Mouse (Mus musculus) C2C12 (cell line): ENCODE measurements around the gene Pycard. TPM values are rescaled to one million over a fixed set of nuclear protein-coding genes. Genes with fewer than 3 reads are reported as not detected.

Experiments
- H3K27me3 ChIP-seq: one replicate; pipeline ENCODE4 v1.6.1; 2011; ENCODE audit not compliant: control insufficient read depth, insufficient read depth, insufficient read length
- H3K36me3 ChIP-seq: one replicate; pipeline ENCODE4 v1.6.1; 2011; ENCODE audit not compliant: control insufficient read depth, insufficient read depth
- H3K4me3 ChIP-seq: one replicate; pipeline ENCODE4 v1.5.1; 2011; ENCODE audit warnings: mild to moderate bottlenecking, control low read depth; ENCODE audit not compliant: poor library complexity, insufficient read depth, severe bottlenecking
- H3K79me2 ChIP-seq: one replicate; pipeline ENCODE4 v1.6.1; 2011; ENCODE audit not compliant: control insufficient read depth, insufficient read depth
- H3K79me3 ChIP-seq: one replicate; pipeline ENCODE4 v1.6.1; 2011; ENCODE audit warnings: low read depth, control low read depth
- H3ac ChIP-seq: one replicate; pipeline ENCODE3; 2011; ENCODE audit warnings: low read depth; ENCODE audit not compliant: control insufficient read depth, insufficient read length
- CEBPB ChIP-seq: IDR thresholded peaks from one replicate; pipeline ENCODE4 v1.6.1; 2011; ENCODE audit warnings: low read depth, mild to moderate bottlenecking, control low read depth, moderate library complexity
- CTCF ChIP-seq: IDR thresholded peaks from one replicate; pipeline ENCODE4 v1.5.1; 2011; ENCODE audit not compliant: control insufficient read depth, insufficient read depth, insufficient read length
- FOSL1 ChIP-seq: IDR thresholded peaks from one replicate; pipeline ENCODE4 v1.8.0; 2011; ENCODE audit warnings: mild to moderate bottlenecking, low read length; ENCODE audit not compliant: poor library complexity, insufficient read depth, severe bottlenecking
- MAX ChIP-seq: IDR thresholded peaks from one replicate; pipeline ENCODE4 v1.6.1; 2011; ENCODE audit warnings: mild to moderate bottlenecking, control low read depth
- MYOD1 ChIP-seq: IDR thresholded peaks from one replicate; pipeline ENCODE4 v1.6.1; 2011; ENCODE audit warnings: low read depth; ENCODE audit not compliant: control insufficient read depth, insufficient read length
- MYOG ChIP-seq: IDR thresholded peaks from one replicate; pipeline ENCODE4 v1.6.1; 2011; ENCODE audit not compliant: control insufficient read depth, insufficient read length; ENCODE audit errors: extremely low read depth
- USF1 ChIP-seq: IDR thresholded peaks from one replicate; pipeline ENCODE4 v1.6.1; 2011; ENCODE audit warnings: low read depth, mild to moderate bottlenecking, control low read depth, moderate library complexity
- polyA plus RNA-seq: library from polyadenylated mRNA; unstranded; fragments of >200 nt; fragmentation: generic; extraction: Trizol; gene quantifications from one replicate; pipeline ENCODE4 v1.2.1, GENCODE M21; 2012; ENCODE audit warnings: missing spikeins

The Pycard gene
- polyA plus RNA-seq, 1 experiment, result 0.16 TPM

DNA sequence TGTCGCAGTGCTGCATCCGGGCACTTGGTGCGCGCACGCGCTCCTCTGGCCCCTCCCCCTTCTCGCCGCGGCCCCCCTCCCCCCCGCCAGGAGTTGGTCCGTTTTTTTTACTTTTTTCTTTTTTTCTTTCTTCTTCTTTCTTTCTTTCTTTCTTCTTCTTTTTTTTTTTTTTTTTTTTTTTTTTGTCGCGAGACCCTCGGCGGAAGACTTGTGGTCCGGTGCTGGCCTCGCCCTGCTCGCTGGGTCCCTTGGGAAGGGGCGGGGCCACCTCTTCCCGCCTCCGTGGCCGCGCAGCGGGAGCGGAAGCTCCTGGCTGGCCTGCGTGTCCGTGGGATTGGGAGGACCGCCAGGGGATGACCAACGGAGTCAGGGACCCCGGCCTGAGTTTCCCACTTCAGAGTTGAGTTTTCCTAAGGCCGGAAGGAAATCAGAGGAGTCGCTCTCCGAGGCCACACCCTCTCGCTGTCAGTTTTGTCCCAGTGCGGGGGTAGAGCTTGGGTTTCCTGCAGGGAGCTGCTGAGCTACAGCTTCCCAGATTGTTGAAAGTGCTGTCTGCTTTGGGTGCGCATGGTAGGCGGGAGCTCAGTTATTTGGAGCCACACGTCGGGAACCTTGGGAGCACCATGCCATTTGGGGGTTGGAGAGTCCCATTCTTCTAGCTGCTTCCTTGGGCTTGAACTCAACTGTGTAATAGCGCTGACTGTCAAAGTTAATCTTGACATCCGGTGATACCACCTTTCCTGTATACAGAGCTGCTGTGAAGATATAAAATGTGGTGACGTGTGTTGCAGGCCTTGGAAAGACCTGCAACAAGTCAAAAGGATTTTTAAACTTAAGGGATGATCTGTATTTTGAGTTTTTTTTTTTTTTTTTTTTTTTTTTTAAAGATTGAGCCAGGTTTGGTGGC, 25.5 kb downstream of the Pycard start:
- Histone ChIP-seq H3K4me3 (peak overlapping the region; percentile 82), H3K79me3 (peaks cover 51% of the 10 kb centered on the region), H3K36me3 (peaks cover 48% of the 10 kb centered on the region), H3K27me3 (no peaks in the 10 kb centered on the region), H3ac (peak overlapping the region; percentile 90), H3K79me2 (peaks cover 59% of the 10 kb centered on the region)
- TF ChIP-seq MAX (no peak), CTCF (no peak), FOSL1 (no peak), CEBPB (no peak), MYOD1 (no peak), MYOG (no peak), USF1 (no peak)

DNA sequence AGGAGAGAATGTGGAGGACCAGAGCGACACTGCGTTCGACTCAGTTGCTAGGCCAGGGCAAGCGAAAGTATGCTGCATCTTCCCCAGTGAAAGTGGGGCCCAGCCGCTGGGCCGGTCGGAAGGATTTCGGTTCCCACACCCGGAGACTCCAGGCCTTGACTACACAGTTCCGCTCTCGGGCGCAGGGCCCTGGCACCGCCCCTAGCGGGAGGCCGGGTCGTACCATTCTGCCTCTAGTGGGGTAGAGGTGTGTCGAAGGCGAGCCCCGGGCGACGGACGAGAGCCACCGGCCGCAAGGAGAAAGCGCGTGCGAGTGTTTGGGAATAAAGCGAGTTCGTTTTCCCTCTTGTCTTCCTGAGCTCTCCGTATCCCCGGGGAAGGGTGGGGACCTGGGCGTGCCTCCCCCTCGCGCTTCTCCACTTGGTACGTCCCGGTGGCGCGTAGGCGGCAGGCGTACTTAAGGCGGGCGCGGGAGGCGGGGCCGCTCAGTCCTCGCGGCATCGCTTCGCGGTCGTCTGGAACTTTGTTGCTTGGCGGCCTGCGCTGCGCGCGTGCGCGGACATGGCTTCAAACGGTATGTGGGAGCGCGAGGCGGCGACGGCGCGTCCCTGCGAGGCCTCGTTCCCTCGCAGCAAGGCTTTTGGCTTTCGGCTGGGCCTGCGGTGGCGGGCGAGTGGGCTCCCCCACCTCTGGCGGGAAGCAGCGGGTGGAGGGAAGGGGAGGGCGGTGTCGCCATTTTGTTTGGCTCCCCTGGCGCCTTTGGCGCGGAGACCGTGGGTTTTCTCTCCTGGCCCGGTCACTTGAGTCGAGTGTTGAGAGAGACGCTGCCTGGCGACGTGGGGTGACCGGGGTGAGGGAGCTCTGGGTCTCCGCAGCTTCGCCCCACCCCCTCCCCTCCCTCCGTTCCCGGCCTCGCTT, 26.4 kb downstream of the Pycard start, which contains the start of gene Fus:
TSS of gene Fus (plus strand) at position 454 of the 918 bp plus-strand sequence.
- Histone ChIP-seq H3K27me3 (no peaks in the 10 kb centered on the region), H3ac (peak within 1 kb of the TSS; percentile 92), H3K79me2 (peaks cover 50% of the 10 kb centered on the region)

DNA sequence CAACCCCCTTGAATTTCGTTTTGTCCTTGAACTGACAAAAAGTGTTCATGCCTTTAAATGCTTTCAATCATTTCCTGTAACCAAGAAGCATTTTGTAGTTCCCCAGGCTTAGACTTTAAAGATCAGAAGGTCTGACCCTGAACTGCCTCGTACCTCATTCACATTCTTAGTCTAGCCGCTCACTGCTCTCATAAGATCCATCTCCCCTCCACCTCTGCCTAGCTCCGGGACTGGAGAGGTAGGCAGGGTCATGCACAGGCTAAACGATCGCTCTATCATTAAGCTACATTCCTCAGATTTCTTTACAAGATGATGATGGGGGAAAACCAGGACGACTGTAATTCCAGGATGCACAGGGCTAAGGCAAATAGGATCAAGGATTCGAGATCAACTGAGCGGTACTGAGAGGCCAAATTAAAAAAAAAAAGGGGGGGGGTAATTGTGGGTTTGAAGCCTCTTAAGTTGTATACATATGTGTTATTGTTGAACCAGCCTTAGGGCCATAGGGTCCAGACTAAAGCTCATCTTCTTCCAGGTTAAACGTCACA, 27.2 kb downstream of the Pycard start:
- TF ChIP-seq MYOD1 (no peak), USF1 (no peak), FOSL1 (no peak), CEBPB (no peak), MAX (no peak), CTCF (no peak), MYOG (no peak)
- Histone ChIP-seq H3ac (peak overlapping the region; percentile 92), H3K36me3 (peaks cover 31% of the 10 kb centered on the region)

More for the DNA sequence above, 26.4 kb downstream of the Pycard start, which contains the start of gene Fus:
- Histone ChIP-seq H3K36me3 (peaks cover 39% of the 10 kb centered on the region), H3K79me3 (peaks cover 42% of the 10 kb centered on the region), H3K4me3 (peak within 1 kb of the TSS; percentile 82)
- no peak for TF ChIP-seq USF1
- no peak for TF ChIP-seq MYOG
- no peak for TF ChIP-seq CTCF
- peak; percentile 26 for TF ChIP-seq MAX

DNA sequence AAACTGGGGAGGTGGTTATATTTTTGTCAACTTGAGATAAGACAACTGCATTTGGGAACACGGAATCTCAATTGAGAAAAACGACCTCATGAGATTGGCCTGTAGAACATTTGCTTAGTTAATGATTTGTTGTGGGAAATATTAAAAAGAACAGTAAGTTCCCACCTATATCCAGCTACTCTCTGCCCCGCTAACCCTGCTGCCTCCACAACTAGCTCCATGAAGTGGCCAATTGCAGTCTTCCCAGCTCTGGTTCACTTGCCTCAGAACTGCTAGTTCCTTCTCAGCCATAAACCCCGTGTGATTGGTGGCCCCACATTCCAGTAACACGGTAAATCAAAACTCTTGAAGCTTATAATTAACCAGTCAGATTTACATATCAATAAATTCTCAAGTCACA, 34.3 kb downstream of the Pycard start:
- H3K27me3 ChIP-seq, result peaks cover 5% of the 10 kb centered on the region
- H3K4me3 ChIP-seq, result no peak overlapping the region
- H3ac ChIP-seq, result no peak overlapping the region
- TF ChIP-seq USF1 (no peak), MYOD1 (no peak), CTCF (no peak), MYOG (no peak), CEBPB (no peak), FOSL1 (no peak), MAX (no peak)
- H3K36me3 ChIP-seq, result no peaks in the 10 kb centered on the region
- no peaks in the 10 kb centered on the region for H3K79me2 ChIP-seq
- H3K79me3 ChIP-seq, result no peaks in the 10 kb centered on the region

More for the DNA sequence above, 27.2 kb downstream of the Pycard start:
- Histone ChIP-seq H3K27me3 (no peaks in the 10 kb centered on the region), H3K4me3 (peak overlapping the region; percentile 82), H3K79me2 (peaks cover 42% of the 10 kb centered on the region), H3K79me3 (peaks cover 34% of the 10 kb centered on the region)

DNA sequence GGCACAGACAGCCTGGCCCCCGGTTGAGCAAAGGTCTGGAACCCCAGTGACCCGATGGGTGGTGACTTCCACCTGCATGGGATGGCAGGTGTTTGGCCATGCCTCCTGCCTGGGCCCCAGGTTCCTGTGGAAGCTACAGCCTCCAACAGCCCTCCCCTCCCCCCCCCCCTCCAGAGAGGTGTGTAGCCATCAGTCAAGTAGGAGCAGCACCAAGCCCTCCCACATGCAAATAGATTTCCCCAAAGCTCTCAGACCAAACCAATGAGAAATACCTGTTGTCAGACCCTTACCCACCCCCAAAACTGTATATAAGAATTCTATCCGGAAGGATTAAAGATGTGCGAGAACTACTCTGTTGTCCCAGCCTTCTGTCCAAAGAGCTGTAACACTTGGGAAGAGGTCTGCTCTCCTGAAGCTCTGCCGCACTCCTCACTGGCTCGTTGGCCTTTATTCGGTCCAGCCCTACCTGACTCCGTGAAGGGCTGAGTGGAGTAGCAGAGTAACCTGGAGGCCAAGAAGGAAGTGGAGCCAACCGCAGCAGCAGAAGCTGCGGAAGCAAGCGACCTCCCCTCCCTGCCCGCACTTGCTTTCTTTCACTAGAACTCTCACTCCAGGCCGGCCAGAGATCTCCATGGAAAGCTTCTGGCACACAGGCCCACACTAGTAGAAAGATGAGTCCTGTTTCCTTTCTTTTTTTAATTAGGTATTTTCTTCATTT, 40.6 kb downstream of the Pycard start:
- Histone ChIP-seq H3K4me3 (no peak overlapping the region), H3K79me3 (no peaks in the 10 kb centered on the region), H3K36me3 (no peaks in the 10 kb centered on the region), H3K27me3 (peaks cover 11% of the 10 kb centered on the region), H3K79me2 (no peaks in the 10 kb centered on the region), H3ac (no peak overlapping the region)
- TF ChIP-seq USF1 (no peak), CTCF (no peak), FOSL1 (no peak), MYOG (no peak), MYOD1 (no peak), MAX (no peak), CEBPB (no peak)
